Mouse (Mus musculus) forebrain, embryonic 13.5 days (tissue): Measurements from ENCODE around the gene Cbr3. TPM values are rescaled to one million over a fixed set of nuclear protein-coding genes. Genes with fewer than 3 reads are reported as not detected.

Source experiments
- ATAC-seq: fragments of 200-750 bp; cut with Nextera tagmentation; 2 replicates; pipeline ENCODE4 v1.8.0; 2017
- H3K27ac ChIP-seq: fragments of 300-500 bp; sonication (generic); 2 replicates; pipeline ENCODE4 v1.5.1; 2015; ENCODE audit warnings: inconsistent platforms, mild to moderate bottlenecking, moderate library complexity
- H3K27me3 ChIP-seq: fragments of 300-500 bp; sonication (generic); 2 replicates; pipeline ENCODE4 v1.6.1; 2015; ENCODE audit warnings: mild to moderate bottlenecking, inconsistent platforms
- H3K36me3 ChIP-seq: fragments of 300-500 bp; sonication (generic); 2 replicates; pipeline ENCODE4 v1.6.1; 2015; ENCODE audit warnings: mild to moderate bottlenecking, inconsistent platforms; ENCODE audit not compliant: poor library complexity, severe bottlenecking
- H3K4me1 ChIP-seq: fragments of 300-500 bp; sonication (generic); 2 replicates; pipeline ENCODE4 v1.6.1; 2015; ENCODE audit warnings: inconsistent platforms
- H3K4me2 ChIP-seq: fragments of 300-500 bp; sonication (generic); 2 replicates; pipeline ENCODE4 v1.6.1; 2015; ENCODE audit warnings: inconsistent platforms, mild to moderate bottlenecking, moderate library complexity
- H3K4me3 ChIP-seq: fragments of 300-500 bp; sonication (generic); 2 replicates; pipeline ENCODE4 v1.5.1; 2015; ENCODE audit warnings: mild to moderate bottlenecking, inconsistent platforms
- H3K9ac ChIP-seq: fragments of 300-500 bp; sonication (generic); 2 replicates; pipeline ENCODE4 v1.6.1; 2015; ENCODE audit warnings: mild to moderate bottlenecking, inconsistent platforms
- H3K9me3 ChIP-seq: fragments of 300-500 bp; sonication (generic); replicated peaks from 2 replicates; pipeline ENCODE4 v1.6.1; 2016; ENCODE audit warnings: inconsistent platforms
- WGBS: fragments of 180-500 bp; shearing (Covaris S2); methylation state at CpG from one replicate; pipeline ENCODE4 v1.1.7; 2015; 5-methylcytosine and 5-hydroxymethylcytosine counted together
- polyA plus RNA-seq: library from polyadenylated mRNA; unstranded; fragments of >200 nt; fragmentation: Nextera tagmentation; extraction: Ambion mirVana; gene quantifications from 2 replicates; pipeline ENCODE4 v1.2.1, GENCODE M21; 2015

The Cbr3 gene
- polyA plus RNA-seq, 1 experiment from 2014 or later, result not detected

GRCm38 (mm10) chr16:93739251-93739650 lies 56.2 kb downstream of the Cbr3 start:
- Histone ChIP-seq H3K4me3 (no peak overlapping the region), H3K36me3 (peaks cover 18% of the 10 kb centered on the region), H3K27ac (no peak overlapping the region), H3K4me1 (no peaks in the 10 kb centered on the region), H3K4me2 (no peak overlapping the region), H3K9me3 (no peaks in the 10 kb centered on the region), H3K27me3 (no peaks in the 10 kb centered on the region), H3K9ac (no peak overlapping the region)
- WGBS, result 90% methylated on average over 11 of the region's 11 CpGs
- no peak for ATAC-seq

Other genes with a start within 250 kb of the Cbr3 start
- 14.2 and 16.0 TPM in 2 replicates for gene Setd4, start 79.2 kb upstream of the Cbr3 start, polyA plus RNA-seq
- 122 and 136 TPM in 2 replicates for gene Cbr1, start 77.4 kb upstream of the Cbr3 start, polyA plus RNA-seq
- gene Gm5678, start 55.1 kb upstream of the Cbr3 start, polyA plus RNA-seq, result not detected in 2 replicates
- 17.1 and 18.3 TPM in 2 replicates for gene Dop1b, start 28.7 kb downstream of the Cbr3 start, polyA plus RNA-seq
- 34.5 and 41.9 TPM in 2 replicates for gene Morc3, start 148.9 kb downstream of the Cbr3 start, polyA plus RNA-seq
- gene Chaf1b, start 200.7 kb downstream of the Cbr3 start, polyA plus RNA-seq, result 70.0 and 74.4 TPM in 2 replicates